Mouse (Mus musculus) kidney, postnatal 0 days (tissue): ENCODE results near the gene B3gat1. TPM values are rescaled to one million over a fixed set of nuclear protein-coding genes. Genes with fewer than 3 reads are reported as not detected.

Experiments
- ATAC-seq: fragments of 200-750 bp; cut with Nextera tagmentation; replicated peaks from 2 replicates; pipeline ENCODE4 v1.8.0; 2017; ENCODE audit warnings: low read depth, moderate number of reproducible peaks, moderate TSS enrichment, moderate library complexity; ENCODE audit not compliant: low FRiP score
- DNase-seq: peaks from one replicate; pipeline ENCODE4 v3.0.0-alpha.2; 2016; ENCODE audit warnings: low spot score
- H3K27ac ChIP-seq: fragments of 300-500 bp; sonication (generic); 2 replicates; pipeline ENCODE4 v1.5.1; 2014; ENCODE audit warnings: mild to moderate bottlenecking
- H3K27me3 ChIP-seq: fragments of 300-500 bp; sonication (generic); 2 replicates; pipeline ENCODE4 v1.6.1; 2014; ENCODE audit warnings: low read length, mixed read lengths; ENCODE audit not compliant: insufficient read depth
- H3K36me3 ChIP-seq: fragments of 300-500 bp; sonication (generic); 2 replicates; pipeline ENCODE4 v1.6.1; 2014; ENCODE audit warnings: low read length, mixed read lengths; ENCODE audit not compliant: insufficient read depth
- H3K4me1 ChIP-seq: fragments of 300-500 bp; sonication (generic); replicated peaks from 2 replicates; pipeline ENCODE4 v1.6.1; 2014; ENCODE audit warnings: antibody characterized with exemption, low read length, mixed read lengths; ENCODE audit not compliant: insufficient read depth
- H3K4me2 ChIP-seq: fragments of 300-500 bp; sonication (generic); 2 replicates; pipeline ENCODE4 v1.6.1; 2014; ENCODE audit warnings: mild to moderate bottlenecking, low read length, moderate library complexity, mixed read lengths
- H3K4me3 ChIP-seq: fragments of 300-500 bp; sonication (generic); replicated peaks from 2 replicates; pipeline ENCODE4 v1.5.1; 2014; ENCODE audit warnings: low read depth, low read length
- H3K9ac ChIP-seq: fragments of 300-500 bp; sonication (generic); 2 replicates; pipeline ENCODE4 v1.6.1; 2014; ENCODE audit warnings: low read depth, low read length
- H3K9me3 ChIP-seq: fragments of 300-500 bp; sonication (generic); replicated peaks from 2 replicates; pipeline ENCODE4 v1.6.1; 2016; ENCODE audit warnings: low read length, inconsistent platforms, mixed read lengths
- CTCF ChIP-seq: IDR thresholded peaks from 2 replicates; pipeline ENCODE4 v1.5.1; 2016; ENCODE audit warnings: antibody characterized with exemption, low read depth, mild to moderate bottlenecking, moderate library complexity
- WGBS: fragments of 180-500 bp; shearing (Covaris S2); extraction: QIAGEN DNeasy Blood & Tissue Kit; methylation state at CpG from one replicate; pipeline ENCODE4 v1.1.7; 2014; 5-methylcytosine and 5-hydroxymethylcytosine counted together
- polyA plus RNA-seq: library from polyadenylated mRNA; unstranded; fragments of >200 nt; fragmentation: Nextera tagmentation; extraction: Ambion mirVana; gene quantifications from 2 replicates; pipeline ENCODE4 v1.2.1, GENCODE M21; 2015

Gene B3gat1
- polyA plus RNA-seq, 1 experiment from 2014 or later, result 0.08 TPM

- no peak overlapping the region for H3K4me2 ChIP-seq
- DNase-seq (no peak), ATAC-seq (no peak)
- no peak overlapping the region for H3K27ac ChIP-seq
- H3K27me3 ChIP-seq, result no peaks in the 10 kb centered on the region
- TF ChIP-seq CTCF, result no peak
- 56% methylated on average over 3 of the region's 3 CpGs for WGBS
- H3K4me3 ChIP-seq, result no peak overlapping the region
- no peaks in the 10 kb centered on the region for H3K4me1 ChIP-seq
- H3K9ac ChIP-seq, result no peak overlapping the region
- no peaks in the 10 kb centered on the region for H3K9me3 ChIP-seq
- no peaks in the 10 kb centered on the region for H3K36me3 ChIP-seq
Measured at GRCm38 (mm10) chr9:26792829-26793228, 59.3 kb downstream of the B3gat1 start.

- Histone ChIP-seq H3K36me3 (no peaks in the 10 kb centered on the region), H3K9ac (no peak overlapping the region), H3K27ac (peak overlapping the region; percentile 42), H3K4me2 (no peak overlapping the region), H3K9me3 (no peaks in the 10 kb centered on the region), H3K4me1 (no peaks in the 10 kb centered on the region), H3K4me3 (no peak overlapping the region), H3K27me3 (no peaks in the 10 kb centered on the region)
- DNase-seq (no peak), ATAC-seq (0 out of 2 replicates have a peak, but pooled peaks have one; percentile 59)
- 61% methylated on average over 3 of the region's 3 CpGs for WGBS
- TF ChIP-seq CTCF, result no peak
Measured at GRCm38 (mm10) chr9:26798205-26798604, 64.7 kb downstream of the B3gat1 start.

- TF ChIP-seq CTCF, result no peak
- peak; percentile 29 for DNase-seq
- Histone ChIP-seq H3K4me1 (no peaks in the 10 kb centered on the region), H3K27me3 (no peaks in the 10 kb centered on the region), H3K9ac (no peak overlapping the region), H3K36me3 (no peaks in the 10 kb centered on the region), H3K27ac (peak overlapping the region; percentile 42; the same call in 1 of the 2 replicates), H3K9me3 (no peaks in the 10 kb centered on the region), H3K4me2 (no peak overlapping the region), H3K4me3 (no peak overlapping the region)
- WGBS, result 39% methylated on average over 1 of the region's 1 CpGs
- ATAC-seq, result peak; percentile 53
Measured at GRCm38 (mm10) chr9:26798731-26799130, 65.2 kb downstream of the B3gat1 start.

GRCm38 (mm10) chr9:26800357-26800756 is 66.8 kb downstream of the B3gat1 start:
- H3K9me3 ChIP-seq, result no peaks in the 10 kb centered on the region
- H3K4me3 ChIP-seq, result no peak overlapping the region
- peak; percentile 18 for DNase-seq
- WGBS, result 80% methylated on average over 2 of the region's 2 CpGs
- H3K4me1 ChIP-seq, result no peaks in the 10 kb centered on the region
- no peaks in the 10 kb centered on the region for H3K36me3 ChIP-seq
- H3K27ac ChIP-seq, result peak overlapping the region; percentile 34
- peak; percentile 80 for ATAC-seq
- H3K9ac ChIP-seq, result no peak overlapping the region
- H3K4me2 ChIP-seq, result no peak overlapping the region
- H3K27me3 ChIP-seq, result no peaks in the 10 kb centered on the region
- TF ChIP-seq CTCF, result no peak

GRCm38 (mm10) chr9:26804321-26804720 is 70.8 kb downstream of the B3gat1 start:
- no peaks in the 10 kb centered on the region for H3K27me3 ChIP-seq
- no peak overlapping the region for H3K9ac ChIP-seq
- ATAC-seq, result no peak
- H3K36me3 ChIP-seq, result no peaks in the 10 kb centered on the region
- no peak overlapping the region for H3K27ac ChIP-seq
- no peak for DNase-seq
- TF ChIP-seq CTCF, result no peak
- no peak overlapping the region; the same call in 1 of the 2 replicates for H3K4me2 ChIP-seq
- H3K4me1 ChIP-seq, result no peaks in the 10 kb centered on the region
- no peaks in the 10 kb centered on the region for H3K9me3 ChIP-seq
- H3K4me3 ChIP-seq, result no peak overlapping the region

GRCm38 (mm10) chr9:26805935-26806666 is 72.6 kb downstream of the B3gat1 start, which contains the start of gene Glb1l2:
Gene Glb1l2 (minus strand): TSS chr9:26806468.
- no peaks in the 10 kb centered on the region for H3K9me3 ChIP-seq
- H3K4me1 ChIP-seq, result no peaks in the 10 kb centered on the region
- H3K27ac ChIP-seq, result peak within 1 kb of the TSS; percentile 73
- no peaks in the 10 kb centered on the region for H3K27me3 ChIP-seq
- H3K4me3 ChIP-seq, result peak within 1 kb of the TSS; percentile 51
- TF ChIP-seq CTCF, result peak; percentile 48; the same call in 1 of the 2 replicates
- peak; percentile 96 for DNase-seq
- 3% methylated on average over 33 of the region's 33 CpGs for WGBS
- H3K4me2 ChIP-seq, result peak within 1 kb of the TSS; percentile 82
- ATAC-seq, result peak; percentile 100
- H3K36me3 ChIP-seq, result no peaks in the 10 kb centered on the region
- peak within 1 kb of the TSS; percentile 49; the same call in 1 of the 2 replicates for H3K9ac ChIP-seq
